Mouse (Mus musculus) olfactory bulb, adult 2 months (tissue): Measurements from ENCODE around the gene Ankrd40. TPM values are rescaled to one million over a fixed set of nuclear protein-coding genes. Genes with fewer than 3 reads are reported as not detected.

Source experiments
- H3K27ac ChIP-seq: fragments of 200-500 bp; 2 replicates; pipeline ENCODE4 v1.5.1; 2012; ENCODE audit warnings: low read depth, low read length; ENCODE audit not compliant: insufficient read depth
- H3K4me1 ChIP-seq: fragments of 200-500 bp; 2 replicates; pipeline ENCODE4 v1.6.1; 2012; ENCODE audit warnings: low read length; ENCODE audit not compliant: control insufficient read depth, insufficient read depth
- H3K4me3 ChIP-seq: fragments of 200-500 bp; 2 replicates; pipeline ENCODE4 v1.5.1; 2012; ENCODE audit warnings: mild to moderate bottlenecking, low read depth, low read length, moderate library complexity; ENCODE audit not compliant: insufficient read depth
- CTCF ChIP-seq: fragments of 200-500 bp; IDR thresholded peaks from 2 replicates; pipeline ENCODE4 v1.5.1; 2012; ENCODE audit warnings: low read depth, mild to moderate bottlenecking, low read length, moderate library complexity; ENCODE audit not compliant: insufficient read depth
- POLR2A ChIP-seq: fragments of 200-500 bp; IDR thresholded peaks from 2 replicates; pipeline ENCODE4 v1.6.1; 2012; ENCODE audit warnings: mild to moderate bottlenecking, low read depth, low read length, moderate library complexity; ENCODE audit not compliant: insufficient read depth
- WGBS: fragments of 180-500 bp; shearing (Covaris S2); methylation state at CpG from one replicate; pipeline ENCODE4 v1.1.7; 2018; 5-methylcytosine and 5-hydroxymethylcytosine counted together
- polyA plus RNA-seq: library from polyadenylated mRNA; stranded (reverse); fragments of >200 nt; gene quantifications from 2 replicates; pipeline ENCODE4 v1.2.4, GENCODE M21; 2012; ENCODE audit warnings: low replicate concordance; ENCODE audit not compliant: missing spikeins, insufficient read depth, insufficient read length

Ankrd40 gene
- polyA plus RNA-seq, 1 experiment = 384 TPM

DNA sequence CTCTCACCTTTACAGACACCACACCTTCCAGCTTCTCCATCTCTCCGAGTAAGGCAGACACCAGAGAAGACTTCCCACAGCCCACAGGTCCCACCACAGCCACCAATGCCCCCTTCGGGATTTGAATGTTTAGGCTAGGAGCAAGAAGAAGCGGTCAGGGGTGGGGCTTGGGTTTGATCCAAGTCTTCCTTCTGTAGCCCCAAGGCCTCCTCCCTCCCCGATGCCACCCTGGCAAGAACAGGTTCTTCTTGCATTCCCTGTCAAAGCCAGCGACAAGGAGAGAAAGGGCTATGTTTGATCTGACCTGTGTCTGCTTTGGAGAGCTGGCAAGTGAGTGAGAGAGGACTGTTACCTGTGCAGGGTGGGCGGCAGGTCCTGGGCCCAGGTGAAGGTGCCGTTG is 35.9 kb downstream of the Ankrd40 start:
- TF ChIP-seq POLR2A (no peak), CTCF (no peak)
- WGBS = 80% methylated on average over 7 of the region's 7 CpGs
- Histone ChIP-seq H3K27ac (no peak overlapping the region), H3K4me3 (no peak overlapping the region), H3K4me1 (no peaks in the 10 kb centered on the region)

DNA sequence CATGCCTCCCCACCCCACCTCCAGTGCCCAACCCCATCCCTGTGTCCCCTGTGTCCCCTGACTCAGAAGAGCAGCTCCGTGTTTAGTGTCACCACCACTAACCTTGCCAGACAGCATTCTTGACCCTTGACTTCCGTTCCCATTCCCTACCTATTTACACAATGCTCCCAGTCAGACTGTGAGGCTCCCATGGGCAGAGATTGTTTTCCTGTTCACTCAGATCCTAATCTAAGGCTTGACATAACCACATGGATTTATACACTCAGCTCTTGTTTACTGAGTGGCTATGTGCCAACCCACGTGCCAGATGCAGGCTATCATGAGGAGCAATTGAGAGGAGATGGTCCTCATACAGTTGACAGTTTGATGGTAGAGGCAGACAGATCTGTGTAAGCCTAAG is 37.5 kb downstream of the Ankrd40 start:
- 81% methylated on average over 3 of the region's 3 CpGs for WGBS

DNA sequence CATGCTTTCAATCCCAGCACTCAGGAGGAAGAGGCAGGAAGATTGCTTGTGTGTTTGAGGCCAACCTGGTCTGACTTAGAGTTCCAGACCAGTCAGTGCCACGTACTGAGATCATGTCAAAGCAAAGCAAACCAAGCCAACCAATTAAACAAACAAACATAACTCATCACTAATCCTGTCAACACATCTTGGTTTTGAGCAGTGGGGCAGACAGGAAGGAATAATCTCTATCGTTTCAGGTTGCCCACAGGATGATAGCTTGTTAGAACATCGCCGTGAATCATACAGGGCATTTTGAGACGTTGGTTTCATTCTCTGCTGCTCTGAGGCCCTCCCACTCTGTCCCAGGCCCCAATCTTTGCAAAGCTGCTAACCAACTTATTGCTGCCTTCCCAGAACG is 42.2 kb downstream of the Ankrd40 start:
- TF ChIP-seq CTCF = no peak
- TF ChIP-seq POLR2A = no peak
- Histone ChIP-seq H3K4me1 (peaks cover 17% of the 10 kb centered on the region), H3K4me3 (no peak overlapping the region), H3K27ac (no peak overlapping the region)
- 88% methylated on average over 6 of the region's 6 CpGs for WGBS

More for the DNA sequence above, 37.5 kb downstream of the Ankrd40 start:
- TF ChIP-seq POLR2A = no peak
- TF ChIP-seq CTCF = no peak
- H3K4me1 ChIP-seq = peaks cover under 1% of the 10 kb centered on the region; the same call in 1 of the 2 replicates
- H3K4me3 ChIP-seq = no peak overlapping the region
- H3K27ac ChIP-seq = no peak overlapping the region

DNA sequence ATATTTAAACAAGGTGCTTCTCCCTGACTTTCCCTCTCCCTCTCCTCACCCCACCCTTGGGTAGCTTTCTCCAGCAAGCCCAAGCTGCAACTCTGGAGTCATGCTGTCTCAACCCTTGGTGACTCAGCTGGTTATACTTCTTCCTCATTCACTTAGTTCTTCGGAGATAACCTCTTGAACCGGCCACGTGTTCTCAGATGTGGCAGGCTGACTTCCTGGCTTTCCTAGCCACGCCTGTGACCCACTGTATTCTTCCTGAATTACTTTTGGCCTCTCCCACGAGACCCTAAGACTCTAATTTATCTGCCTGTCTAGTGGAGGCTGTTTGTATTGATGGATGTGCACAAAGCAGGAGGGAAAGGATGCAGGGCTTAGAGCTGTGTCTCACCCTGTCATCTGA is 43.0 kb downstream of the Ankrd40 start:
- Histone ChIP-seq H3K4me3 (no peak overlapping the region), H3K27ac (no peak overlapping the region), H3K4me1 (peaks cover 17% of the 10 kb centered on the region)
- TF ChIP-seq CTCF = no peak
- no peak for TF ChIP-seq POLR2A
- WGBS = 46% methylated on average over 5 of the region's 5 CpGs

DNA sequence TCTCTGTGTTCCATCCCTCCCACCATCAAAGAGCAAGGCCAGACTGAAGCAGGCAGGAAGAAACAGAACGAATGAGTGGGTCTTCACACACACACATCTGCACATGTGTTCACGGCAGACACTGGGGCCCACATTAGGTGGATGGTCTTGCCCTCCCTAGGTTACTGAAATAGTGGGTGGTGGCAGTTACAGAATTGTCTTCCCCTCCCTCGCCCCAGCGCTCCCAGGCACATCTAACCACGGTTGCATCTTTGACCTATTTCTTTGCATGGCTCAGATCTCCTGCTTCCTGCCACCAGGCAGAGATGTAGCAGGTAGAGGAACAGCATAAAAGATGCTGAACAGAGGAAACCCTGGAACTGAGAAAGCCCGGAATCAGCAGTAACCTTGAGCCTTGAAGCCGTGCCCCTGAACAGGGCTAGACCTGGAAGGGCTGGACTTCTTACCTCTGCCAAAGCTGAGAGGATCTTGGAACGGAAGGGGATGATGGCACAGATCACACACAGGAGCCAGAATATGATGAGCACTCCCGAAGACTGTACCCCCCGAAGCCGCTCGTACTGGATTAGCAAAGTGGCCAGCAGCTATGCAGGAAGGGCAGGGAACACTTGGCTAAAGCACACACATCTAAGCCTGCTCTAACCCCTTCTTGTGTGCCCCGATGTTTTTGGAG is 46.6 kb downstream of the Ankrd40 start:
- no peak for TF ChIP-seq POLR2A
- TF ChIP-seq CTCF = no peak
- H3K4me1 ChIP-seq = peaks cover 17% of the 10 kb centered on the region
- H3K4me3 ChIP-seq = no peak overlapping the region
- 83% methylated on average over 13 of the region's 13 CpGs for WGBS
- H3K27ac ChIP-seq = no peak overlapping the region

DNA sequence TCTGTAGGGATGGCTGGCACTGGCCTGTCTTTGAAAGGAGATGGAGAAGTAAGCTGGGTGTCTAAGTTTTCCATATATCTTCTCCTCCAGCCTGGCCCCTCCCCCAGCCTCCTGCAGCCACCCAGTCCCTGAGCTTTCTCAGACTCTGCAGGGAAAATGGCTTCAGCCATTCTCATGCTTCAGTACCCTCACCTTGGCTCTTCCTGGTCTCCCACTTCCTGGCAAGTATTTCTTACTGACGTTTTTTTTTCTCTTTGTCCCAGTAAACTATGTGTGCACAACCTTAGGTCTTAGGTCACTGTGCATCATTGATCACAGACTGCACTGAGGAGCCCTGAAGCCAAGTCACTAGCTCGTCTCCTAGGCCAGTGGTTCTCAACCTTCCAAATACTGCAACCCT is 51.3 kb downstream of the Ankrd40 start:
- Histone ChIP-seq H3K4me1 (peaks cover 6% of the 10 kb centered on the region), H3K4me3 (no peak overlapping the region), H3K27ac (no peak overlapping the region)
- TF ChIP-seq POLR2A = no peak
- no peak for TF ChIP-seq CTCF
- 53% methylated on average over 2 of the region's 2 CpGs for WGBS

DNA sequence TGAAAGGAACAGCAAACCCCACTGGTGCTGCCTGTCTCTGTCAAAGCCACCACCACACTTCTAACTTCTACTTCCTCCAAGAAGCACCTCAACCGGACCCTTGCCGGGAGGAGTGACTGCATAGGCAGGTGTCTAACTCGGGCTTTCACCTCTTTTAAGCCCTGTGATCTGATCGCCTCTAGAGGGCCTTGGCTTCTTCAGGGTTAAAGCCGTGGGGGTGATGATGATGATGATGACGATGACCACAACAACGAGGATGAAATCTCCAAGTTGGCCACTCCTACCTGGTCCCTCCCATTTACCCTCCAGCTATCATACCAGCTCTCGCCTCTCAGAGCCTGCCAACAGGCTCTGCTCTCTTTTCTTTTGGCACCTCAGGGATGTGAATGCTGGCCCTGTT is 51.9 kb downstream of the Ankrd40 start:
- TF ChIP-seq POLR2A (no peak), CTCF (no peak)
- no peaks in the 10 kb centered on the region for H3K4me1 ChIP-seq
- no peak overlapping the region for H3K27ac ChIP-seq
- WGBS = 78% methylated on average over 8 of the region's 8 CpGs
- H3K4me3 ChIP-seq = no peak overlapping the region

DNA sequence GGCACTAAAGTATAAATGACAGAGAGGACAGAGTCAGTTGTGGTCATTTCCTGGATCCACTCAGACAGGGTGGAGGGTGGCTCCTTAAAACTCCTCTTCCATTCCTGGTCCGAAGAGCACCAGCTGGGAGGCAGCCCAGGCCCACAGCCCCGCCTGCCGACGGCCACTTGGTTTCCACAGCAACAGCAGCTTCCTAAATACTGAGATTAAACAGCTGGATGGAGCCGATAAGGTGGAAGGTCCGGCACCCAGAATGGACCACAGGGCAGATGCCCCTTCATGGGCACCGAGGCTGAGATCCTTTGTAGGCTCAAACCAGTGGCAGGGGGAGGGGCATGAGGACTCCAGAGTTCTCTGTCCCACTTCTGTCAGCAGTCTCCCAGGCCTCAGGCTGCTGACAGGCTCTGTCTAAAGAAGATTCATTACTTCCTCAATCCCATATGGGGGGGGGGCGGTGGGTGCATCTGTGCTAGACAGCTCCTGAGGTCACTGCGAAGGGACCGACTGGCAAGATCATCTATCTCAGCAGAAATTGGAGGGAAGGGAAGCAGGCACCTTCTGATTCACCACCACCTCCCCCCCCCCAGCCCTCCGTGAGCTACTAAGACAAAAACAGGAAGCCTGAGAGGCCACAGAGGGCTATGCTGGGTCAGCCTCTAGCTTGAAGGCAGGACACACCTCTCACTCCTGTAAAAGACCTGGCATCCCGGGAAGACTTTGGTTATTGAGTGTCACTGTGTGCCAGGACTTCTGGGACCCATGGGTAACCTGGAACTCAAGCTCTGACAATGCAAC is 58.4 kb downstream of the Ankrd40 start:
- 45% methylated on average over 12 of the region's 12 CpGs for WGBS
- TF ChIP-seq CTCF = no peak
- no peak for TF ChIP-seq POLR2A
- Histone ChIP-seq H3K27ac (no peak overlapping the region), H3K4me1 (peaks cover 10% of the 10 kb centered on the region), H3K4me3 (no peak overlapping the region)

DNA sequence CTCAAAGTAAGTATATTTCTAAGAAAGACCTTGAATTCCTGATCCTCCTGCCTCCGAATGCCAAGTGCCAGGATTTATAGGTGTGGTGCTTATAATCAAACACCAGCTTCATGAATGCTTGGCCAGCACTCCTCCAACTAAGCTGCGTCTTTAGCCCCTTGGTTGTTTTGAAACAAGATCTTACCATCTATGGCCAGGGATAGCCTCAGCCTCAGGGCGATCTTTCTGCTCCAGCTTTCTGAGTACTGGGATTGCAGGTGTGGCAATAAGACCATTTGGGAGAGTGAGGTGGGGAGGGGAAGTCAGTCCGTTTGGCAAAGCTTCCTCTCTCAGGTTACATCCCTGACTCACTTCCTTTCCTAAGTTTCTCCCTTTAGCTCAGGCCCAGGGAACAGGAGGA is 60.0 kb downstream of the Ankrd40 start:
- WGBS = 86% methylated on average over 4 of the region's 4 CpGs
- Histone ChIP-seq H3K27ac (no peak overlapping the region), H3K4me1 (peaks cover 14% of the 10 kb centered on the region), H3K4me3 (no peak overlapping the region)
- no peak for TF ChIP-seq POLR2A
- TF ChIP-seq CTCF = no peak

DNA sequence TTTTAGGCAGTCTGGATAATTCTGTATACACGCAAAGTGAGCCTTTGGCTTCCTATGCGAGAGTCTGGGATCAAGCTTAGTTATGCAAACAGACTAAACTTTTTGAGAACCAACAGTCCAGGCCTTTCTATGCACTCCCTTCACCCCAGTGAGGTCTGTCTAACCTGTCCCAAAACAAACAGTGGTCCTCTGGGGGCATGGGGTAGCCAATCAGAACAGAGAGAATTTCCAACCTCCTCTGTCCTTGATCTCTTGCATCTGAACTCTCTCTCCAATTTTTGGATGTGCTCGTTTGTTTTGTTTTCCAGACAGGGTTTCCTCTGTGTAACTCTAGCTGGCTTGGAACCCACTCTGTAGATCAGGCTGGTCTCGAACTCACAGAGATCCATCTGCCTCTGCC is 61.2 kb downstream of the Ankrd40 start:
- TF ChIP-seq CTCF = no peak
- no peak for TF ChIP-seq POLR2A
- Histone ChIP-seq H3K4me1 (peaks cover 16% of the 10 kb centered on the region), H3K4me3 (no peak overlapping the region), H3K27ac (no peak overlapping the region)
- WGBS = 88% methylated on average over 4 of the region's 4 CpGs
